Mouse (Mus musculus): Measurements from ENCODE around the gene Cdh13.

DNA sequence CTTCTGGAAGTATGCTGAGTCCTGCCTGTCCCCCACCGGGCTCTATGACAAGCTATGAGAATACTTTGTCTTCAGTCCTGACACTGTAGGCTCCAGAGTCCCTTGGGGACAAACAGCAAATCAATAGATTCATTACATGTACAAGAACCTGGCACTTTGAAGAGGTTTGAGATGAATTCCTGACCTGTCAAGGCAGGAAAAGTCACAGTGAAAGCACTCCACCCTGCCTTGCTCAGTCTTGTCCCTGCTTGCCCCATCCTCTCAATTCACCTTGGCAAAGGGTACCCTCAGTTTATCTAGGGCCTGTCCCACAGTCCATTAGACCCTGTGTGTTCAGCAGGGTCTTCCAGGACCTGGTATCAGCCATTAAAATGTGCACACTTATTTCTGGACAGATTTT, 11.0 kb upstream of the Cdh13 start:
- no peak for TF ChIP-seq POLR2A (IDR thresholded peaks at IDR 0.05; ENCODE audit: insufficient read length, low read depth)
- TF ChIP-seq MYOD1 (IDR thresholded peaks at IDR 0.05; ENCODE audit: control insufficient read depth in 1 of 3, insufficient read length in 2 of 3, low read depth in 2 of 3): no peak
- no peak for TF ChIP-seq MYOG (IDR thresholded peaks at IDR 0.05; ENCODE audit: control insufficient read depth in 1 of 3, insufficient read depth in 1 of 3, insufficient read length in 2 of 3, low read depth in 2 of 3)
- TF ChIP-seq POLR2AphosphoS2 (IDR thresholded peaks at IDR 0.05; ENCODE audit: insufficient read length, low read depth): no peak
- no peak for TF ChIP-seq MAX (IDR thresholded peaks at IDR 0.05; ENCODE audit: low read depth)
- no peak for TF ChIP-seq USF1 (IDR thresholded peaks at IDR 0.05; ENCODE audit: low read depth)
- TF ChIP-seq E2F4 (IDR thresholded peaks at IDR 0.05; ENCODE audit: insufficient read depth): no peak

Data from myocyte (in vitro differentiated cells).